Mouse (Mus musculus) gastrocnemius, postnatal 36 days (tissue): ENCODE results near the gene Pak6. TPM values are rescaled to one million over a fixed set of nuclear protein-coding genes. Genes with fewer than 3 reads are reported as not detected.

Source experiments
- DNase-seq, 2 experiments: peaks; one replicate each; pipeline ENCODE4 v3.0.0; 2022
- intact Hi-C: fragments of 180-260 bp; cut with DNase I; formaldehyde crosslinking; loops from one replicate; pipeline ENCODE4 v1.15.1; 2025
- total RNA-seq, 2 experiments: library from RNA; stranded (reverse); gene quantifications; 2 replicates each; pipeline ENCODE4 v1.2.3; 2021

Gene Pak6
- total RNA-seq, 2 experiments from 2014 or later = 0.20 to 0.31 TPM

DNA sequence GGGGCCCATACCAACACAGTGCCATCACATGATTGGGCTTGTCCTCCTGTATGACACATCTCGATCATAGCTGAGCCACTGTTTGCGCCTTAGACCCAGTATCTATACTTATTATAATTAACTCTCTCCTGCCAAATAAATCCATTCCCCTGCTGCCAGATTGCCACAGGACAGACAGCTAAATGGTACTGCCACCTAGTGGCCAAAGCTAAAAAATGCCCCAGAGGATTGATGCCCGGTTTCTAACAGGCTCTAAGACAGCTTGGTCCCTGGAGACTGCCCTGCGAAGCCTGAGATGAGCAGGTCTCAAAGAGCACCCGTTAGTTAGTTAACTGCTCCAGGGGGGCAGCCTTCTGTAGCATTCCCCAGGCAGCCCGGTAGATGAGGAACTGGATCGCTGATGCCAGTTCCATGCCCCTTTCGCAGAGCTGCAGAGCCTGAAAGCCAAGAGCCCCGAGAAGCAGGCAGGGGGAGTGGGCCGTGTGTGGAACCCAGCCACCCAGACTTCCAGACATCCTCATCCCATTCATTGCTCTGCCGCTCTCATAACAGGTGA is 32.7 kb downstream of the Pak6 start:
- no peak for DNase-seq
- intact Hi-C loops = loop anchor here (2.0 kb wide), 1 partner anchor 59 kb away; no protein-coding TSS in a partner anchor

DNA sequence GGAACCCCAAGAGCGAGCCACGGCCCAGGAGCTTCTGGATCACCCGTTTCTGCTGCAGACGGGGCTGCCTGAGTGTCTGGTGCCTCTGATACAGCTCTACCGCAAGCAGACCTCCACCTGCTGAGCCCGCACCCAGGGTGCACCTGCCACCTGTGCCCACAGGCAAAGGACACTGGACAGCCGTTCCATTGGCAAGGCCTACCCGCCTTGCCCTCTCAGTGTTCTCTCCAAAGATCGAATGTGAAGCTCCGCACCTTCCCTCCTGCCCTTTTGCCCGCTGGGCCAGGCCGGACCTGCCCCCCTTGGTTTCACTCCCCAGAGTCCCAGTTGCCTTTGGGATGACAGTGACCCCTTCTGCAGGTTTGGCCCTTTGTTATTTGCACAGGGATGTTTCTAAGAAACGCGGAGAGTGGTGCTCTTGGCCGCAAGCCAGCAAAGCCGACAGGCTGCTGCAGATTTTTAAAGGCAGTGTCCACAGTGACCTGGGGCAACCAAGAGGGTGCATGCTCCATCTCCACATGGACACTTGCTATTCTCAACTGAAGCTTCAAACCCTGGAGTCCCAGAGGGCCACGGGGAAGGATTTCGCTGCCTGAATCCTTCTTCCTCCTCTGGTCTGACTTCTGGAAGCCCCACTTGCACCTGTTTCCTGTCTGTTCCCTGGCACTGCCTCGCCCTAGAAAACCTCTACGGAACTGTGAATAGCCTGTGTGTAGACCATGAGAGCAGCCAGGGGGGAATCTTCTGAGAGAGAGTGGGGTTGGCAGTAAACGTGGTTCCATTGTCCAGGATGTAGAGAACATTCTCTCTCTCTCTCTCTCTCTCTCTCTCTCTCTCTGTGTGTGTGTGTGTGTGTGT is 33.6 kb downstream of the Pak6 start:
- no peak for DNase-seq
- intact Hi-C loops = no loop called here

DNA sequence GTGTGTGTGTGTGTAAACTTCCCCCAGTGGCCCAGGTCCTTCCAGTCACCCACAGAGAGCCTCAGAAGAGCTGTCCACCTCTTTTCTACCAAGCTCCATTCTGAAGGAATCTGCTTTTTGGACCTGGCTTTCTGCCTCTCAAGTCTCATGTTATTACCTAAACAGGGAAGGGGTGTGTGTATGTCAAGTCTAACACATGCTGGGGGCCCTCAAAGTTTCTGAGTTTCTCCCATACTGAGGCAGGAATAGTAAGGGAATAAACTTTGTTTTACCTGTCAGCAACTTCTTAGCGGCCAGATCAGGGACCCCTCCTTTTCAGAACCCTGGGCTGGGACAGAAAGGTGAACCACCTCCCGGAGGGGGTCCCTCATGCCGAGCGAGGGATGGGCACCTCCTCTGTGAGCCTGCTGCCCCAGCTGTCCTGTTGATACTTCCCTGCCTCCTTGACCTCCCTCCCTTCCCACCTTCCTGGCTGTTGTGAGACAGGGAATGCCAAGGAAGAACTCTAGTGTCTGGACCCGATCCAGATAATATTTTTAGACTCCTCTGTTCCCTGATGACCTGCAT is 34.3 kb downstream of the Pak6 start:
- intact Hi-C loops = no loop called here

DNA sequence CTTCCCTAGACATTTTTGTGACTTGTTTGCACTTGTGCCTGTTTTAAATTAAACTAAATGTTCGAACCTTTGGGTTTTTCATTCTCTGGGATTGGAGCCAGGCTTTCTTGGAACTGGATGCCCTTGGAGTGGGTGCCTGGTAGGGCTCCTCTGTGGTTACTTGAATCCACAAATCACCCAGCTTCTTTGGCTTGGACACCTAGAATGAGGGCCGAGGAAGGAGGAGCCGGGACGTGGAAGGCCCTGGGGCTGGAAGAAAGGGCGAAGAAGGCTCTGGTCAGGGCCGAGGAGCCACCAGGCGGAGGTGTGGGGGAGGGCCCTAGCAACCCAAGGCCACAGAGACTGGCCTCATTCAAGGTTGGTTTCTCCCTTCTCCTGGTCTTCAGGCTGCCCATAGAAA is 34.9 kb downstream of the Pak6 start:
- intact Hi-C loops = no loop called here

More for the DNA sequence above, 34.3 kb downstream of the Pak6 start:
- no peak for DNase-seq

DNA sequence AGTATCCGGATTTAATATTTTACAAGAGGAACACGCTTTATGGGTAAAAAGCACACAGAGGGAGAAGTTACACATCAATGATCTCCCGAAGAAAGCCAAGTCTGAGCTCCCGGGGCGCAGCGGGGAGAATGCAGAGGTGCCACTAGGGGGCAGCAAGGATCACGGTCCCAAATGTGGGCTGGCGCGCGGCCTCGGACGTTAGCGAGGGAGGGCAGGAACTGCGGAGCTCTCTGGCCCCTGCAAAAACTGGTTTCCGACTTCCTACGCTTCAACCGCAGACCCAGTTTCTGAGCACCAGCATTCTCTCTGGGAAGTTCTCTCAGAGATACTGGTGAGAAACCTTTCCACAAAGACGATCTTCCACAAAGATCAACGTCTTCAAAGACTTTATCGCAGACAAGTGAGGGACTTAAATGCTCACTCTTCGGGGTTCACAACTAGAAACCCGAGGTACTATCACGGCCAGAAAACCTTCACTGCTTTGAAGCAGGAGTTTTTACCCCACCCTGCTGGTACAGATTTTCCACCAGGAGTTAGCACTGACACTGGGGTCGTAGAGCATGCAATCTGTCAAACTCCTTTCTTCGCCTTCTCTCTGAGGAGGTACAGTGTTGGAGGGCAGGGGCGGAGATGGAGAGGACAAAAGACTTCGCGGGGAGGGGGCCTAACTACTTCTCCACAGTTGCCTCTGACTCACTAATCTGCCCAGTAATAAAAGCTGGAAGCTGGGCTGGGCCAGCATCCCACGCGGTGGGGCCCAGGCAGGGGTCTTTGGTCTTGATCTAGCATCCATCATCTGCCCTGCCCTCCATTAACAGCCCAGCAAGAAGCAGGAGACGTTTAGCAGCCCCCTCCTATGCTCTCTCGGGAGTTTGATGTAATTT is 37.3 kb downstream of the Pak6 start:
- peak; percentile 72 to 80 for DNase-seq
- intact Hi-C loops = loop anchor here (1.0 to 5.0 kb wide), 2 partner anchors 30 to 77 kb away; partner anchors contain the start of gene Disp2

More for the DNA sequence above, 34.9 kb downstream of the Pak6 start:
- no peak for DNase-seq

DNA sequence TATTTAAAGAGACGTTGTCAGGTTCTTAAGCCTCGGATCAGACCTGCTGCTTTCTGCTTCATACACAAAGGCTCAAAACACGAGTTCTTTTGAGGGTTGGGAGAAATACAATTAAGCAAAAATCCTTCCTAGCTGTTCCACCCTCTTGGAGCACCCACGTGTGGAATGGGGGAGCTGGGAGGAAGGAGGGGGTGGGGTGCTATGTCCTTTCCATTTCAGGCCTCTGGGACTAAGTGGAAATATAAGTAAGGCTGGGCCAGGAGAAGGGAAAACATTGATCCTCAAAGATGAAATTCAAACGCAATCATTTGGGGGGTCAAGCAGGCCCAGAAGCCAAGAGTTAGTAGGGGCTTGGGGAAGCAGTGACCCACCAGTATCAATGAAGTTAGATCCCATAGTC is 38.1 kb downstream of the Pak6 start:
- DNase-seq = no peak
- intact Hi-C loops = loop anchor here (5.0 kb wide), 1 partner anchor 76 kb away; the partner anchor contains the start of gene Disp2

DNA sequence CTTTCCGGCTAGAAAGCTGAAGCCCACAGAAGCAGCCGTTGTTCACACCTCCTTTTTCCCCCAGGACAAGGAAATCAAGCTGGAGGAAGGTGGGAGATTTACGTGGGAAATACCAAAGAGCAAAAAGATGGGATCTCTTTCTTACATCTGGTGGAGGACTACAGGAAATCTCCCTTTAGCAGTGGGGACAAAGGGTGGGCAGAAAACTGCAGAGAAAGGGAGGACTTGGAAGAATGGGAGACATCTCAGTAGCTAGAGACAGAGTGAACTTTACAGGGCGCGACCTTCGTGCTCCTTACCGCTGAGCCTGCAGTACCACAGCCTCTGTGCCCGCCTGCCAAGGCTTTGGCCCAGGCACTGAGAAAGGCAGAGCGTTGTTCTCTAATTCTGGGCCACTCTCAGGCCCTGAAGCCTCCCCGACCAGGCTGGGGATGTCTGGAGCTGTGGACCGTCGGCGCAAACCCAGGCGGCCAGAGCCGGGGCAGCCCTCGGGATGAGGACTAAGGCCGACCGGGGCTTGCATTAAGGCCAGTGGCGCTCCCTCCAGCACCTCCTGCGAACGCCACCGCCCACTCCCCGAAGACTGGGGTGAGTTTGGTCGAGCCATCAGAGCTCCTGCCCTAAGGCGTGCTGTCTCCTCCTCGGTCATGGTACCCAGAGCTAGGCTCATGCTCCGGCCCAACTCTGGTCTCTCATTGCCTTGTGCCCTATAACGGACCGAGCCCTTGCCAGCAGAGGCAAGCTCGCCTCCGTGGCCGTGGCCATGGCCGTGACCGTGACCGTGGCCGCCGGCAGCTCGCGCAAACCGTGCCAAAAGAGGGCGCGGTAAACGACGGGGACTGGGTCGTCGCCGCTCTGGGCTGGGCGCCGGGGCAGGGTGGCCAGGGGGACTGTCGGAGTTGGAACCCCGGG is 39.1 kb downstream of the Pak6 start:
- intact Hi-C loops = loop anchor here (5.0 kb wide), 1 partner anchor 75 kb away; the partner anchor contains the start of gene Disp2
- DNase-seq = no peak

DNA sequence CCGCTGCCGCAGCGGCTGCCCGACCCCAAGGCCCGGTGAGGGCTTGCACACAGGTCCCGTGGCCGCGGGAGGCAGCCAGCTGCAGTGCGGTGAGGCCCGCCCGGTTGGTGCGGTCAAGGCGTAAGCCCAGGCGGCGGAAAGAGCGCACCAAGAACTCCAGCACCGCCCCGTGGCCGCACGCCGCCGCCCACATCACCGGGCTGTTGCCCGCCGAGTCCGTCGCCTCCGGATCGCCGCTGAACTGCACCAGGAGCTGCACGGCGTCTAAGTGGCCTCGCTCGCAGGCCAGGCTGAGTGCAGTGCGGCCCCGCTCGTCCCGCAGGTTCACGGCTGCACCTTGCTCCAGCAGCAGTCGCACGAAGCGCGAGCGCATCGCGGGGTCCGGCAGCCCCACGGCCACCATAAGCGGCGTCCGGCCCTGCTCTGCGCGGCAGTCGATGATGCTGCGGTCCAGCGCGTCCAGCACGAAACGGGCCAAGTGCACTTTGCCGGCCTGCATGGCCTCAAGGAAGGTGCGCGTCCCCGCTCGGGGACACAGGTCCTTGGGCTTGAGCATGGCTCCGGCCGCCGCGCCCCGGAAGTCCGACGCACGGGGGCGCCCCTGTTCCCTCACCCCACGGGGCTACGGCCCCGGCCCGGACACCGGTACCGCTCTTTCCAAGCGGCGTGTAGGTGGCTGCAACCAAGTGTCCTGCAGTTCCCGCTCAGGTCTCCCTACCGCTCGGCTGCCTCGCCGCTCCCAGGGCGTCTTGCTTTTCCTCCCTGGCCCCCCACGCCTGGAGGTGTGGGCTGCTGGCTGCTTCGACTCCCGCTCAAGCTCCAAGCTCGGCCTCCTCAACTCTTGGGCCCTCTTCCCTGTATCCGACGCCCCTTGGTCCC is 40.0 kb downstream of the Pak6 start:
- DNase-seq = peak in 1 of 2 experiments; percentile 37

DNA sequence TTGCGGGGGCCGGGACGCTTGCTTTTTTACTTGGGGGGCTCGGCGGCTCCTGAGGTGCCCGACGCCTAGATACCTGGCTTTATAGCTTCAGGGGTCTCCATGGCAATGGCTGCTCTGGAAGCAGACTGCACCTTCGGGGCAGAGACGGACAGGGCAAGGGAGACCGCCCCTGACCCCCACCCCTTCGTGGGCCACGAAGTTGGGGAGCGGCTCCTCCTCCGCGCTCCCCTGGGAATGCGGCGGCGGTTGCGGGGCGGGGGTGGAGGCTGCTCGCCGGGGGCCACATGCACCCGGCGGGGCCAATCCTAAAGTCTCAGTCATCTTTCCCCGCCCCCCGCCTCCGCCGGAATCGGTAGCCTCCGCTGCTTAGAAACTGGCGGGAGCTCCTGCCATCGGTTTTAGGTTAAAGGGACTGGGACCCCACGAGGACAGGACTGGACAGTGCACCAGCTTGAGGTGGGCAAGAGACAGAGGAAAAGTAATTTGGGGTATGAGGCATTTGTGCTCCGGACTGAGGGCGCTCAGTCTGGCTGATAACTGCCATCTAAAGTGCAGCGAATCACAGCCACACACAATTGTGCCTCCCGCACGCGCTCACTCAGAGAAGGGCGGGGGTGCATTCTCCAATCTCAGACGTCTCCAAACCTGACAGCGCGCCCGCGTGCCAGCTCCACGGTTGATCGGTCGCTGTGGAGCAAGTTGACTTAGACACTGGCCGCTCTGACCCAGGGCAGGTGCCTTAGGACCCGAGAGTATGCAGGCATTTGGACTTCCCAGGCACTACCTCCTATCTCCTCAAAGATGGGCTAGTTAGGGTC is 41.0 kb downstream of the Pak6 start, which contains the start of gene Ankrd63:
Gene Ankrd63, minus strand, starts transcription at position 51 of the 818 bp plus-strand sequence.
- DNase-seq = no peak
- intact Hi-C loops = loop anchor here (5.0 kb wide), 1 partner anchor 73 kb away; the partner anchor contains the start of gene Disp2

More for the DNA sequence above, 40.0 kb downstream of the Pak6 start:
- intact Hi-C loops = loop anchor here (5.0 kb wide), 1 partner anchor 74 kb away; the partner anchor contains the start of gene Disp2

DNA sequence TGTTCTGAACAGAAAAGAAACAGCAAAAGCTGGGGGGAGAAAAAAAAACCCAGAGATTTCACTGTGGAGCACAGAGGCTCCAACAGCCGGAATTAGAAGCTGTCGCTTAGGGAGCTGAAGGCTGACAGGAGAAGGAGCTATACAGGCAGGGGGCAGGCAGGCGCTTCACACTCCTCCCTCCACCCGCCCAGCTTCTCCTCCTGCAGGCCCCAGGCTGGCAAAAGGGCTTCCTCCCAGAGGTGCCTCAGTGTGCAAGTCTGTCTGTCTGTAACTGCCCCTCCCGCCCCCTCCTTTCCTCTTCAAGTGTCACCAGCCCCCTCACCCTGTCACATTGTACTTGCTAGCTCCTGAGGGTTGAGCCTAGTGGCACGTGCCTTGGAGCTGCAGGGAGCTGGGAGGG is 43.3 kb downstream of the Pak6 start:
- no peak for DNase-seq
- intact Hi-C loops = no loop called here

DNA sequence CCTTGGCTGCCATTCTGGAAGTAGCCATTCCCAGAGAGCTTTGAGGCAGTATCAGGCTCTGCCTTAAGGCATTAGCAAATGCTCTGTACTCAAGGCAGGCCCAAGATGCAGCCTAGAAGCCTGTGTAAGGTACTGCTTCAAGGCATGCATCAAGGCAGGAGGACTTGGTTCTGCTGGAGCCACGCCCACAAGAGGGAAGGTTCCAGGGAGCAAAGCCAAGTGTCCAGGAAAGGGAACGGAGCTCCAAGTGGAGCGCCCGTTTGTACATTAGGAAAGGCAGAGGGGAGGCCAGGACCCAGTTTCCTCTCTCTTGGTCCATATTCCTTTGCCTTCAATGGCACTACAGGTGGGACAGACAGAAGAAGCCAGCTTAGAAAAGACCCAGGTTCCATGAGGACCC is 45.4 kb downstream of the Pak6 start:
- DNase-seq = no peak
- intact Hi-C loops = no loop called here

DNA sequence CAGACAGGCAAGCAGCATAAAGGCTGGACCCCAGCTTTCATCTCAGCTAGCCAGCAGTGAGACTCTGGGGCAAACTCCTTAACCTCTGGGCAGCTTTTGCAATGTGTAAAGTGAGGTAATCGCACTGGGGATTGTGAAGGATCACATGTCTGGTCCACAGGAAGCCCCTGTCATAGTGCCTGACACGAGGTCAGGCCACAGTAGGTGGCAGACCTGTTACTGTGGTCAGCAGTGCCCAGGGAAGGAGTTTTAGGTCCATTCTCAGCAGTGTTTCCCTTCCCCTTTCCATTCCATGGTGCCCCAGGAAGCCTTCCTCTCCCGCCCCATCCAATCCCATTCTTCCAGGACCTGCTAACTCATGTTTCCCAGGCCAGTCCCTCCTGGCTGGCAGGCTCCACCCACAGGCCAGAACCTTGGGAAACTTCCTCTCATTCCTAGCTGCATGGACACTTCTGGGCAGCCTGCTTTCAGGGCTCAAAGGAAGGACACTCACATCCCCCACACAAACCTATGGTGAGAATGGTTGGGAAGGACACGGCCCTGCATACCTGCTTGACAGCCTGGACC is 46.6 kb downstream of the Pak6 start:
- intact Hi-C loops = no loop called here

DNA sequence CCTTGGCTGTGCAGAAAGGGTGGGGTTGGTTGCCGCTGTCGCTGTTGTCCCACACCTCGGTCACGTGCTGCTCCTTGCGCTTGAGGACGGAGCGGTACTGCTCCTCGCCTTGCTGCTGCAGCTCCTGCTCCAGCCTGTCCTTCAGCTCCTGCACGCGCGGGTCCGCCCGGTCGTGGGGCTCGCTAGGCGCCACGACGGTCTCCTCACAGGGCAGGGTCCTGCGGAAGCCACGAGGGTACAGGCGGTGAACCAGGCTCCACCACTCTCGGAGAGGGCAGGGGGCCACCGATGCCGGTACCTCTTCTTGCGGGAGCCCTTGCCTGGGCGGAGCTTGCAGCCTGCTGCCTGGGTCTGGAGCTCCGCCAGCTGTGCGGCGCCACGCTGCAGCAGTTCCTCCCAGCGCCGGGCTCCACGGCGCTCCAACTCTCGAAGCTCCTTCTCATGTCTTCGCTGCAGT is 48.0 kb downstream of the Pak6 start:
- intact Hi-C loops = no loop called here
- DNase-seq = no peak

More for the DNA sequence above, 46.6 kb downstream of the Pak6 start:
- no peak for DNase-seq

DNA sequence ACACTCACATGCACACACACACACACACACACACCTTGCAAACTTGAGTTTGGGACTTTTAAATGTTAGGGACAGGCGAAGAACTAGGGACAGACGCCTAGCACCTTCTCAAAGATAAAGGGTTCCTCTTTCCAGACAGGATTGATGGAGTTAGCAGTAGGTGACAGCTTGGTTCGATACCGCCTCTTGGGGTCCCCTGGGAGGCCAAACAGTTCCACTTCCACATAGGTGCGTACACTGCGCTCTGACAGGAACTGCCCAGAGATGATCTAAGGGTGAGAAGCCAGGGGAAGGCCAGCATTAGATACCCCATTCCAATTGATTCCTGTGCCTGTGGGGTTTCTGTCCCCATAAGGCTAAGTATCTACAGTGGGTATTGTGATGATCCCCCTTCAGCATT is 50.5 kb downstream of the Pak6 start:
- intact Hi-C loops = no loop called here
- no peak for DNase-seq

DNA sequence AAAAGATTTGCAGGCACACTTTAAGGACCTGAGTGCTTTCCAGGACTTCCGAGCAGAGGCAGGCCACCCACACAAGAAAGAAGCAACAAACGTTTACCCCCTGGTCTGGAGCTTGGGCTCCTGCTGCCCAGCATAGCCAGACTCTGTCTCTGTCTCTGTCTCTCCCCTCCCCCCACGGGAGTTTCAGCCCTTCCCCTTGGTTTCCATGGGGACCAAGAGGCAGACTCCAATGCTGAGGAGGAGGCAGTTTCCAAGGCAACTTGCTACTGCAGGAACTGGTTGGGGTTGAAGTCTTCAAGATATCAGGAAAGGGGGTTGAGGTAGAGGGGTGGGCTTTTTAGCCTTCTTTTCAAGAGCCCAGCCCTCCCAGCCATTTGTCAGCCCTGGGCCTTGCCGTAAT is 51.1 kb downstream of the Pak6 start:
- intact Hi-C loops = no loop called here
- DNase-seq = no peak

DNA sequence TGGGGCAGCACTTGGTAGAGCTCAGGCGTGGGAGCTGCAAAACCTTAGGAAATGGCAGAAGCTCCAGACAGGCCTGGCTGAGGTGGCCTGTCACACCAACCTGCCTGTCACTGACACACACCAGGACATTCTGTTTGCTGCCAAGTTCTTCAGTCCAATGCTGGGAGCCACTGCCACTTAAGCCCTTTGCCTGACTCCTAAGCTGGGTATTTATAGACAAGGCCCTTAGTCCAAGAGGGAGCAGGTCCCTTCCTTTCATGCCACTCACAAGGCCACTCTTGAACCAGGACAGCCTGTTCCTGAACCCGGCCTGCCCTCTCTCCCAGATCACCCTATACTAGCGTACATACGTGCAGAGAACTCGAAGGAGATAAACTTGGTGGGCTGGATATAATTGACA is 53.6 kb downstream of the Pak6 start:
- DNase-seq = peak in 1 of 2 experiments; percentile 23
- intact Hi-C loops = no loop called here
